Mouse (Mus musculus) stomach, embryonic 14.5 days (tissue): ENCODE data around the gene Spsb4. TPM values are rescaled to one million over a fixed set of nuclear protein-coding genes. Genes with fewer than 3 reads are reported as not detected.

Source experiments
- ATAC-seq: fragments of 200-750 bp; cut with Nextera tagmentation; 2 replicates; pipeline ENCODE4 v1.8.0; 2017; ENCODE audit warnings: low read depth, moderate TSS enrichment; ENCODE audit not compliant: insufficient number of reproducible peaks, insufficient read depth, low FRiP score
- H3K27ac ChIP-seq: fragments of 300-500 bp; sonication (generic); 2 replicates; pipeline ENCODE4 v1.5.1; 2014; ENCODE audit warnings: mild to moderate bottlenecking, low read length, moderate library complexity, mixed read lengths
- H3K27me3 ChIP-seq: fragments of 300-500 bp; sonication (generic); 2 replicates; pipeline ENCODE4 v1.6.1; 2014; ENCODE audit warnings: low read length, control low read depth, mixed read lengths; ENCODE audit not compliant: control insufficient read depth, insufficient read depth
- H3K36me3 ChIP-seq: fragments of 300-500 bp; sonication (generic); 2 replicates; pipeline ENCODE4 v1.6.1; 2014; ENCODE audit warnings: mild to moderate bottlenecking, control low read depth, low read length, moderate library complexity, mixed read lengths; ENCODE audit not compliant: control insufficient read depth, insufficient read depth
- H3K4me1 ChIP-seq: fragments of 300-500 bp; sonication (generic); 2 replicates; pipeline ENCODE4 v1.6.1; 2014; ENCODE audit warnings: low read length, control low read depth, mixed read lengths; ENCODE audit not compliant: control insufficient read depth, insufficient read depth
- H3K4me2 ChIP-seq: fragments of 300-500 bp; sonication (generic); replicated peaks from 2 replicates; pipeline ENCODE4 v1.6.1; 2014; ENCODE audit warnings: low read depth, low read length, control low read depth
- H3K4me3 ChIP-seq: fragments of 300-500 bp; sonication (generic); 2 replicates; pipeline ENCODE4 v1.5.1; 2014; ENCODE audit warnings: low read depth, low read length, control low read depth
- H3K9ac ChIP-seq: fragments of 300-500 bp; sonication (generic); replicated peaks from 2 replicates; pipeline ENCODE4 v1.6.1; 2014; ENCODE audit warnings: low read depth, mild to moderate bottlenecking, control low read depth, low read length, moderate library complexity, mixed read lengths
- H3K9me3 ChIP-seq: fragments of 300-500 bp; sonication (generic); 2 replicates; pipeline ENCODE4 v1.6.1; 2016; ENCODE audit warnings: low read depth, low read length, control low read depth; ENCODE audit not compliant: control insufficient read depth
- WGBS: fragments of 180-500 bp; shearing (Covaris S2); extraction: QIAGEN DNeasy Blood & Tissue Kit; methylation state at CpG from one replicate; pipeline ENCODE4 v1.1.7; 2014; 5-methylcytosine and 5-hydroxymethylcytosine counted together
- polyA plus RNA-seq: library from polyadenylated mRNA; unstranded; fragments of >200 nt; fragmentation: Nextera tagmentation; extraction: Ambion mirVana; gene quantifications from 2 replicates; pipeline ENCODE4 v1.2.1, GENCODE M21; 2014

Spsb4 gene
- polyA plus RNA-seq, result 19.9 and 23.4 TPM in 2 replicates

DNA sequence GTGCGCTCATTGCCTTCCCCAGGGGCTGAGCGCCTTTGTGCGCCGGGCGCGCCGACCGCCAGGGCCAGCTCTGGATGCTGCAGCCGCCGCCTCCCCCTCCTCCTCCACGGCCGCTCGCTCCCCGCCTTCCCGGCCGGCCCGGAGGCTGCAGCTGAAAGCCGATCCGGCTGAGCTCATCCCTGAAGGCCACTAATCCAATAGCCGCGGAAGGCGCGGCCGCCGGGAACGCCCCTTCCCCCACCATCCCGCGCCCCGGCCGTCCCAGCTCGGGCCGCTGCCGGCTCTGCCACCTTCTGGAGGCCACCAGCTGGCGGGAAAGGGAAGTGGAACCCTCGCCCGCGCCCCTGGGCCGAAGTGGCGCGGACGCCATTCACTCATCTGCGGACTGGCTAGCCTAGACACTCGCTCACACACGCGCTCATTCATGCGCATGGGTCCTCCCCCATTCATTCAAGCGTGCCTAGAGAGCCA lies at the start of gene Spsb4:
Spsb4 (minus strand) TSS at position 167 of the 471 bp plus-strand sequence.
- no peaks in the 10 kb centered on the region for H3K36me3 ChIP-seq

DNA sequence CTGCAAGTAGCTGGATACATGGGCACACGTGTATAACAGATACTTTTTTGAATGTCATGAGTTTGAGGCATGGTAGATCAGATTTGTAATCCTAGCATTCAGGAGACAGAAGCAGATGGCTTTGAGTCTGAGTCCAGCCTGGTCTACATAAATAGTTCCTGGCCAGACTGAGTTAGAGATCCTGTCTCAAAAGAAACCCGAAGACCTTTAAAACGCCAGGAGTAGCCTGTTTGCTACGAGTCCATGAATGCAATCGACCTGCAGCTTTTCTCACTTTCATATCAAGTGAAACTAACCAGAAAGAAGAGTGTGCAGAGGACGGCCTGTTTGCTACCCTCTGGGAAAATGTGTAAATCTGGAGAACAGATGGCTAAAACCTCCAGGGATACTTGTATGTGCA lies 49.1 kb upstream of the Spsb4 start:
- Histone ChIP-seq H3K4me2 (no peak overlapping the region), H3K4me3 (no peak overlapping the region), H3K27me3 (no peaks in the 10 kb centered on the region), H3K4me1 (no peaks in the 10 kb centered on the region), H3K9me3 (no peaks in the 10 kb centered on the region), H3K9ac (no peak overlapping the region), H3K27ac (no peak overlapping the region), H3K36me3 (peaks cover 3% of the 10 kb centered on the region; the same call in 1 of the 2 replicates)
- WGBS, result 89% methylated on average over 6 of the region's 6 CpGs
- ATAC-seq, result no peak

More for the DNA sequence above, at the start of gene Spsb4:
- peak within 1 kb of the TSS; percentile 69 for H3K4me3 ChIP-seq
- no peaks in the 10 kb centered on the region for H3K9me3 ChIP-seq
- ATAC-seq, result peak; percentile 92
- peaks cover 11% of the 10 kb centered on the region; the same call in 1 of the 2 replicates for H3K4me1 ChIP-seq
- H3K27ac ChIP-seq, result peak within 1 kb of the TSS; percentile 92
- peak within 1 kb of the TSS; percentile 93 for H3K4me2 ChIP-seq
- under 1% methylated on average over 47 of the region's 47 CpGs for WGBS
- H3K27me3 ChIP-seq, result no peaks in the 10 kb centered on the region
- peak within 1 kb of the TSS; percentile 85 for H3K9ac ChIP-seq

DNA sequence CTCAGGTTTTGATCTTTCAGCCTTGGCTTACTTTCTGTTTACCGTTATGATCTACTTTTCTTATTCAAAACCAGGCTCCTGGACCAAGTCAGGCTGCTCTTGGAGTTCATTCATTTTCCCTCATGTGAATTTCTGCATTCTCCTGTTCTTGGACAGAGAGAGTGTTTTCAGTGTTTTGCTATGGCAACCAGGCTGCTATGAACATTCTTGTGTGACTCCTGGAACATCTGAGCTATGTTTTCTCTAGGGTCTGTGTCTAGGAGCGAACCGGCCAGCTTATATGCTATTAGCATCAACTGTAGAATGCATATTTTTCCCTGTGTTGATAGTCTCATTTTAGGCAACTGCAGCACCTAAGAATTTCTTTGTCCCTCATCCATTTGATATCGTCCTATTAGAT lies 47.2 kb upstream of the Spsb4 start:
- H3K9me3 ChIP-seq, result no peaks in the 10 kb centered on the region
- 50% methylated on average over 4 of the region's 4 CpGs for WGBS
- ATAC-seq, result no peak
- H3K4me3 ChIP-seq, result no peak overlapping the region
- no peaks in the 10 kb centered on the region for H3K4me1 ChIP-seq
- H3K9ac ChIP-seq, result no peak overlapping the region
- H3K4me2 ChIP-seq, result no peak overlapping the region
- peaks cover 3% of the 10 kb centered on the region; the same call in 1 of the 2 replicates for H3K36me3 ChIP-seq
- no peak overlapping the region for H3K27ac ChIP-seq
- H3K27me3 ChIP-seq, result no peaks in the 10 kb centered on the region

DNA sequence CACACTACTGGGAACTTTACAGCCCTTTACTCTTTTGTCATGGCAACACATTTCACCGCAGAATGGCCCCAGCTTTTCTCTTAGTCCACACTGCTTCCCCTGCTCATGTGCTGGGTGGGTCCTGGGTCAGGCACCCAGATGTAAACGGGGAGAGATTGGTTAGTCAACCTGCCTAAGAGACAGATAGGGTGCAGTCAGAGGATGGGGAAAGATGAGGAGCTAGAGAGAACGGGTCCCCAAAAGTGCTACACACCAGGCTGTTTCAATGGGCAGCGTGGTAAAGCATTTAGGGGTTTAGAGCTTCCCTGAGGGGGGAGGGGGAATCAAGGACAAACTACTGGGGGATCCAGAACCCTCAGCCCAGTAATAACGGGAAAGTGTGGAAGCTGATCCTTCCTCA lies 46.6 kb upstream of the Spsb4 start:
- Histone ChIP-seq H3K36me3 (peaks cover 3% of the 10 kb centered on the region; the same call in 1 of the 2 replicates), H3K4me1 (no peaks in the 10 kb centered on the region), H3K4me3 (no peak overlapping the region), H3K4me2 (no peak overlapping the region), H3K9me3 (no peaks in the 10 kb centered on the region), H3K27me3 (no peaks in the 10 kb centered on the region), H3K27ac (no peak overlapping the region), H3K9ac (no peak overlapping the region)
- WGBS, result 63% methylated on average over 5 of the region's 5 CpGs
- no peak for ATAC-seq

DNA sequence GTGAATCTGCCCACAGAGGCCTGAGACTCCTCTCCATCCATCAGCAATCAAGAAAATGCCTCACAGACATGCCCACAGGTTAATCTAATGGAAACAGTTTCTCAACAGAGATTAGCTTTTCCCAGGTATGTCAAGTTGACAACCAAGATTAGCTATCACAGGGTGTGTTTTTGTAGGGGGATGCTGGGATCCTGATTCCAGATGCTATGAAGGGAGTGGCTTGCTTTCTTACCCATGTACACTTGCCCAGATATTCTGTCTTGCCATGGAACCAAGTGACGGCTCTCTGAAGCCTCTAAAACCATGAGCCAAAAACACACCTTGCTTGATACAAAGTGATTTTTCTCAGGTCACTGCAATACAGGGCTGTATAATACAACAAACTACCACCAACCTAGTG lies 45.5 kb upstream of the Spsb4 start:
- Histone ChIP-seq H3K9ac (no peak overlapping the region), H3K4me3 (no peak overlapping the region), H3K4me2 (no peak overlapping the region), H3K36me3 (peaks cover 3% of the 10 kb centered on the region; the same call in 1 of the 2 replicates), H3K27me3 (no peaks in the 10 kb centered on the region), H3K9me3 (no peaks in the 10 kb centered on the region), H3K4me1 (no peaks in the 10 kb centered on the region), H3K27ac (no peak overlapping the region)
- ATAC-seq, result no peak
- 86% methylated on average over 1 of the region's 1 CpGs for WGBS

DNA sequence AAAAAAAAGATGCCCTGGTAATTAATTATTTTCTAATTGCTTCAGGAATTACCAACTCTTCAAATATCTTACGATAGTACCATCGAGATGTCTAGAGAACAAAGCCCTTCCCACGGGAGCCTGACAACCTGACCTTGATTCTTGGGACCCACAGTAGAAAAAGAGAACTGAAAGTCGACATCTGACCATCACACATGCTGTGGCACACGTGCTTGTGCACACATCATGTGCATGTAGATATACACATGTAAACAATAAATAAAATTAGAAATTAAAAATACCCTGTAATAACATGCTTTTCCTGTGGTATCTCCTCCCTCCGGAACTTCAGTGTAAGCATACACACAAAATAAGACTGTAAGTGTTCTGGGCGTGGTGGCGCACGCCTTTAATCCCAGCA lies 43.1 kb upstream of the Spsb4 start:
- 93% methylated on average over 9 of the region's 9 CpGs for WGBS

DNA sequence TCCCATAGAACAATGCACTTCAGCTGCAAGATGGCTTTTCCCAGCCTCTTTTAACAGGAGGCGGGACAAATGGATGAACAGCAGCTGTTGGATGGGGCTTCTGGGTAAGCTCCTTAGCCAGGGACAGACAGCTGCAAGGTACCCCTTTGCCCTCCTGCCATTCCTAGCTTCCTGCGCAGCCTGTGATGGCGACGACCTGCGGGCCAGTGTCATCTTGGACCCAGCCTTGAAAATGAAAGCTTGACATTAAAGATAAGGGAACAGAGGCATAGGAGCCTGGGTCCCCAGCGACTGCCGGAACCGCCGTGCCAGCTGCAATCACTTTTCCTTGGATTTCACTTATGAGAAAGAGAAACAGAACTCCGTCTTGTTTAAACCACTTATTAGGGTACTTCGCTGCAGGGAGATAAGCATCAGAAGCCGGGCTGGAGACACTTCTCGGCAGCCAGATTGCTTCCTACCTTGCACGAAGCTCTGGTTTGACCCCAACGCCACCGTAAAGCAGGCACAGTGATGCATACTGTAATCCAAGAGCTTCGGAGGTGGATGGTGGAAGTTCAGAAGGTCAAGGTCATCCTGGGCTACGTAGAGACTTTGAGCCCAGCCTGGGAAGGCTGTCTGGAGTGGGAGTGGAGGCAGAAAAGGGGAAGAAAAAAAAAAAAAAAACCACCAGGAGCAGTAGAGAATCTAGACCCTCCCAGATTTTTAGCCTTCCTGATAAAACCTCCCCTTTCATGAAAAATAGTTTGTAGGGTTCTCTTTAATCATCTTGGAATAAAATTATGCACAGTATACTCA lies 38.1 kb upstream of the Spsb4 start:
- H3K27ac ChIP-seq, result no peak overlapping the region

More for the DNA sequence above, 43.1 kb upstream of the Spsb4 start:
- ATAC-seq, result no peak
- Histone ChIP-seq H3K9ac (no peak overlapping the region), H3K4me3 (no peak overlapping the region), H3K27ac (no peak overlapping the region), H3K4me1 (peaks cover 4% of the 10 kb centered on the region; the same call in 1 of the 2 replicates), H3K36me3 (no peaks in the 10 kb centered on the region), H3K9me3 (no peaks in the 10 kb centered on the region), H3K27me3 (no peaks in the 10 kb centered on the region), H3K4me2 (no peak overlapping the region)

DNA sequence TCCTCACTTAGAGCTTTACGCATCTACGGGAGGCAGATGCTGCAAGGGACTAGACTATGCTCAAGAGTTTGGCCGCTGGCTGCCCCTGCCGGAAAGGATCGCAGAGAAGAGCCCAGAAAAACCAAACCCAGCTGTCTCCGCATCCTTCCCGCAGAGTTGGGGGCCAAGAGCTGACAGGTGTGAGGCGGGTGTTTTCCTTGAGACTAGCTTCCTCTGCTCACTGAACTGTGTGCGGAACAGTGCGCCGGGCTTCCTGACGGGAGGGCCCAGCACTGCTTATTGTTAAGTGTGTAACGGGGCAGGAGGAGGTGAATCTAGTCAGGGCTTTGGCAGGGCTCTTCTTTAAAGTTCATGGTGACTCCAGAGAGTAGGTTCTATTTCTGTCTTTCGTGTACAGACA lies 37.3 kb upstream of the Spsb4 start:
- no peaks in the 10 kb centered on the region for H3K9me3 ChIP-seq
- H3K27me3 ChIP-seq, result no peaks in the 10 kb centered on the region
- no peak overlapping the region for H3K27ac ChIP-seq
- H3K9ac ChIP-seq, result no peak overlapping the region
- H3K4me2 ChIP-seq, result peak overlapping the region; percentile 40; the same call in 1 of the 2 replicates
- H3K36me3 ChIP-seq, result no peaks in the 10 kb centered on the region
- no peak overlapping the region for H3K4me3 ChIP-seq
- ATAC-seq, result 0 out of 2 replicates have a peak, but pooled peaks have one; percentile 37
- 48% methylated on average over 14 of the region's 14 CpGs for whole genome bisulfite sequencing
- peaks cover 11% of the 10 kb centered on the region; the same call in 1 of the 2 replicates for H3K4me1 ChIP-seq

More for the DNA sequence above, 38.1 kb upstream of the Spsb4 start:
- H3K4me3 ChIP-seq, result peak overlapping the region; percentile 11; the same call in 1 of the 2 replicates
- no peak overlapping the region for H3K9ac ChIP-seq
- 29% methylated on average over 18 of the region's 18 CpGs for WGBS
- H3K4me1 ChIP-seq, result peaks cover 11% of the 10 kb centered on the region; the same call in 1 of the 2 replicates
- no peaks in the 10 kb centered on the region for H3K9me3 ChIP-seq
- no peaks in the 10 kb centered on the region for H3K27me3 ChIP-seq
- ATAC-seq, result no peak
- peak overlapping the region; percentile 40 for H3K4me2 ChIP-seq
- no peaks in the 10 kb centered on the region for H3K36me3 ChIP-seq
